Mouse (Mus musculus) forebrain, embryonic 14.5 days (tissue): ENCODE results near the gene H2-T23. TPM values are rescaled to one million over a fixed set of nuclear protein-coding genes. Genes with fewer than 3 reads are reported as not detected.
"Not testable (repeated sequence)": the region's sequence is repeated elsewhere in the genome, so short reads cannot be mapped to it uniquely, and the experiment has no call there.

Experiments used
- ATAC-seq: fragments of 200-750 bp; cut with Nextera tagmentation; 2 replicates; pipeline ENCODE4 v1.8.0; 2017; ENCODE audit warnings: mild to moderate bottlenecking, moderate library complexity
- DNase-seq: peaks from one replicate; pipeline ENCODE4 v3.0.0-alpha.2; 2015; ENCODE audit warnings: low spot score
- H3K27ac ChIP-seq: fragments of 300-500 bp; sonication (generic); 2 replicates; pipeline ENCODE4 v1.5.1; 2014; ENCODE audit warnings: low read depth, mild to moderate bottlenecking, control low read depth, low read length, moderate library complexity
- H3K27me3 ChIP-seq: fragments of 300-500 bp; sonication (generic); replicated peaks from 2 replicates; pipeline ENCODE4 v1.6.1; 2014; ENCODE audit warnings: low read length, control low read depth, mixed read lengths; ENCODE audit not compliant: control insufficient read depth, insufficient read depth
- H3K36me3 ChIP-seq: fragments of 300-500 bp; sonication (generic); 2 replicates; pipeline ENCODE4 v1.6.1; 2014; ENCODE audit warnings: low read length, control low read depth; ENCODE audit not compliant: control insufficient read depth, insufficient read depth
- H3K4me1 ChIP-seq: fragments of 300-500 bp; sonication (generic); 2 replicates; pipeline ENCODE4 v1.6.1; 2014; ENCODE audit warnings: antibody characterized with exemption, low read length, control low read depth; ENCODE audit not compliant: control insufficient read depth, insufficient read depth
- H3K4me2 ChIP-seq: fragments of 300-500 bp; sonication (generic); 2 replicates; pipeline ENCODE4 v1.6.1; 2014; ENCODE audit warnings: mild to moderate bottlenecking, control low read depth, low read length
- H3K4me3 ChIP-seq: fragments of 300-500 bp; sonication (generic); 2 replicates; pipeline ENCODE4 v1.5.1; 2014; ENCODE audit warnings: low read depth, low read length, control low read depth
- H3K9ac ChIP-seq: fragments of 300-500 bp; sonication (generic); 2 replicates; pipeline ENCODE4 v1.6.1; 2014; ENCODE audit warnings: mild to moderate bottlenecking, low read length, control low read depth, moderate library complexity
- H3K9me3 ChIP-seq: fragments of 300-500 bp; sonication (generic); replicated peaks from 2 replicates; pipeline ENCODE4 v1.6.1; 2016; ENCODE audit warnings: low read length, control low read depth, mixed read lengths; ENCODE audit not compliant: control insufficient read depth
- WGBS: fragments of 180-500 bp; shearing (Covaris S2); extraction: QIAGEN DNeasy Blood & Tissue Kit; methylation state at CpG from one replicate; pipeline ENCODE4 v1.1.7; 2014; 5-methylcytosine and 5-hydroxymethylcytosine counted together
- polyA plus RNA-seq: library from polyadenylated mRNA; unstranded; fragments of >200 nt; fragmentation: Nextera tagmentation; extraction: Ambion mirVana; gene quantifications from 2 replicates; pipeline ENCODE4 v1.2.1, GENCODE M21; 2014

Gene H2-T23
- polyA plus RNA-seq, 1 experiment from 2014 or later, result 5.6 TPM

GRCm38 (mm10) chr17:36018979-36019378, 13.7 kb downstream of the H2-T23 start:
- ATAC-seq, result no peak
- no peaks in the 10 kb centered on the region for H3K4me1 ChIP-seq
- no peak overlapping the region for H3K27ac ChIP-seq
- WGBS, result 79% methylated on average over 2 of the region's 2 CpGs
- no peak overlapping the region for H3K4me3 ChIP-seq
- H3K4me2 ChIP-seq, result no peak overlapping the region
- H3K27me3 ChIP-seq, result no peaks in the 10 kb centered on the region
- H3K9ac ChIP-seq, result no peak overlapping the region
- H3K9me3 ChIP-seq, result no peaks in the 10 kb centered on the region
- DNase-seq, result no peak
- H3K36me3 ChIP-seq, result peaks cover 12% of the 10 kb centered on the region

- ATAC-seq, result no peak
- Histone ChIP-seq H3K27ac (no peak overlapping the region), H3K36me3 (peaks cover 12% of the 10 kb centered on the region), H3K4me2 (no peak overlapping the region), H3K4me1 (no peaks in the 10 kb centered on the region), H3K4me3 (no peak overlapping the region), H3K27me3 (no peaks in the 10 kb centered on the region), H3K9me3 (no peaks in the 10 kb centered on the region), H3K9ac (no peak overlapping the region)
- 92% methylated on average over 5 of the region's 5 CpGs for WGBS
- no peak for DNase-seq
These were observed 15.6 kb downstream of the H2-T23 start for GRCm38 (mm10) chr17:36017046-36017445.

- H3K4me2 ChIP-seq, result no peak overlapping the region
- H3K9ac ChIP-seq, result no peak overlapping the region
- H3K9me3 ChIP-seq, result no peaks in the 10 kb centered on the region
- H3K4me1 ChIP-seq, result no peaks in the 10 kb centered on the region
- peaks cover 12% of the 10 kb centered on the region for H3K36me3 ChIP-seq
- ATAC-seq, result no peak
- H3K4me3 ChIP-seq, result no peak overlapping the region
- H3K27me3 ChIP-seq, result no peaks in the 10 kb centered on the region
- H3K27ac ChIP-seq, result no peak overlapping the region
- no peak for DNase-seq
- WGBS, result 92% methylated on average over 5 of the region's 5 CpGs
These were observed 17.7 kb downstream of the H2-T23 start for GRCm38 (mm10) chr17:36014977-36015376.

GRCm38 (mm10) chr17:36004409-36004808, 28.2 kb downstream of the H2-T23 start:
- not testable (repeated sequence) for H3K4me2 ChIP-seq, DNase-seq, ATAC-seq, H3K4me3 ChIP-seq, H3K4me1 ChIP-seq, H3K36me3 ChIP-seq, H3K9ac ChIP-seq, H3K27ac ChIP-seq, H3K9me3 ChIP-seq, H3K27me3 ChIP-seq
- WGBS, result 92% methylated on average over 7 of the region's 7 CpGs

GRCm38 (mm10) chr17:36003331-36003730, 29.3 kb downstream of the H2-T23 start:
- no peak for ATAC-seq
- Histone ChIP-seq H3K4me2 (no peak overlapping the region), H3K36me3 (0 out of 2 replicates have a peak, but pooled peaks cover 2% of the 10 kb centered on the region), H3K27me3 (no peaks in the 10 kb centered on the region), H3K27ac (no peak overlapping the region), H3K9me3 (no peaks in the 10 kb centered on the region), H3K4me1 (no peaks in the 10 kb centered on the region), H3K9ac (no peak overlapping the region), H3K4me3 (no peak overlapping the region)
- 94% methylated on average over 7 of the region's 7 CpGs for WGBS
- DNase-seq, result no peak

GRCm38 (mm10) chr17:36001966-36002365, 30.7 kb downstream of the H2-T23 start:
- 96% methylated on average over 6 of the region's 6 CpGs for WGBS
- Histone ChIP-seq H3K4me2 (no peak overlapping the region), H3K36me3 (0 out of 2 replicates have a peak, but pooled peaks cover 2% of the 10 kb centered on the region), H3K27me3 (no peaks in the 10 kb centered on the region), H3K27ac (no peak overlapping the region), H3K9ac (no peak overlapping the region), H3K4me1 (no peaks in the 10 kb centered on the region), H3K4me3 (no peak overlapping the region), H3K9me3 (no peaks in the 10 kb centered on the region)
- no peak for ATAC-seq
- DNase-seq, result no peak

- no peak overlapping the region for H3K4me2 ChIP-seq
- no peak overlapping the region for H3K9ac ChIP-seq
- WGBS, result 95% methylated on average over 12 of the region's 12 CpGs
- H3K27me3 ChIP-seq, result no peaks in the 10 kb centered on the region
- no peaks in the 10 kb centered on the region for H3K4me1 ChIP-seq
- no peaks in the 10 kb centered on the region for H3K9me3 ChIP-seq
- H3K27ac ChIP-seq, result no peak overlapping the region
- DNase-seq (no peak), ATAC-seq (no peak)
- no peak overlapping the region for H3K4me3 ChIP-seq
- H3K36me3 ChIP-seq, result no peaks in the 10 kb centered on the region
These were observed 31.3 kb downstream of the H2-T23 start for GRCm38 (mm10) chr17:36001121-36001897.

- Histone ChIP-seq H3K4me2 (no peak overlapping the region), H3K9ac (no peak overlapping the region), H3K36me3 (no peaks in the 10 kb centered on the region), H3K4me3 (no peak overlapping the region), H3K27ac (no peak overlapping the region), H3K9me3 (no peaks in the 10 kb centered on the region), H3K4me1 (peaks cover 3% of the 10 kb centered on the region), H3K27me3 (no peaks in the 10 kb centered on the region)
- ATAC-seq, result no peak
- DNase-seq, result no peak
- 88% methylated on average over 4 of the region's 4 CpGs for WGBS
These were observed 32.3 kb downstream of the H2-T23 start for GRCm38 (mm10) chr17:36000349-36000748.

- peaks cover 4% of the 10 kb centered on the region for H3K4me1 ChIP-seq
- no peak for ATAC-seq
- no peaks in the 10 kb centered on the region for H3K9me3 ChIP-seq
- H3K9ac ChIP-seq, result no peak overlapping the region
- H3K4me3 ChIP-seq, result no peak overlapping the region
- H3K36me3 ChIP-seq, result no peaks in the 10 kb centered on the region
- 89% methylated on average over 7 of the region's 7 CpGs for WGBS
- H3K4me2 ChIP-seq, result no peak overlapping the region
- no peak for DNase-seq
- H3K27me3 ChIP-seq, result no peaks in the 10 kb centered on the region
- H3K27ac ChIP-seq, result no peak overlapping the region
These were observed 33.3 kb downstream of the H2-T23 start for GRCm38 (mm10) chr17:35999356-35999755.
